8 mouse cellular contexts compared by ENCODE assay signal in genomic region chr1:133423543-133424480, GRCm38 (mm10). TPM values are rescaled to one million over a fixed set of nuclear protein-coding genes. Genes with fewer than 3 reads are reported as not detected.
DNase-seq lines count a peak whose midpoint lies in the region; ATAC-seq and TF ChIP-seq lines count a peak whose summit lies in the region.

Gene Sox13 (minus strand): TSS chr1:133424377.

- no peaks in the 10 kb centered on the region for H3K36me3 ChIP-seq in kidney, adult 2 months (ENCODE audit: control insufficient read depth, insufficient read depth, low read length)
- H3K36me3 ChIP-seq in liver, embryonic 12.5 days: no peaks in the 10 kb centered on the region
- no peaks in the 10 kb centered on the region for H3K36me3 ChIP-seq in neural tube, embryonic 11.5 days (ENCODE audit: control insufficient read depth, insufficient read depth, low read length)

- peak; percentile 54 for ATAC-seq in liver, embryonic 12.5 days
- peak; percentile 72 for ATAC-seq in neural tube, embryonic 11.5 days (ENCODE audit: insufficient read depth, low FRiP score, low TSS enrichment)

- peak; percentile 21 for DNase-seq in layer of hippocampus, adult 11-12 months (ENCODE audit: low spot score)
- no peak for DNase-seq in layer of hippocampus, adult 9-10 months (ENCODE audit: low spot score)
- peak; percentile 64 for DNase-seq in embryo, embryonic 11.5 days (ENCODE audit: low read depth, low spot score)
- peak; percentile 79 to 84 for DNase-seq in heart, adult 18-20 months
- DNase-seq in kidney, adult 2 months: peak; percentile 89
- peak; percentile 84 for DNase-seq in neural tube, embryonic 11.5 days (ENCODE audit: low spot score)
- DNase-seq in urinary bladder, adult 2 months (ENCODE audit: low spot score): peak; percentile 69

- peaks cover 9% of the 10 kb centered on the region for H3K4me1 ChIP-seq in kidney, adult 2 months (ENCODE audit: control insufficient read depth, insufficient read depth, low read length)
- 0 out of 2 replicates have a peak, but pooled peaks cover 18% of the 10 kb centered on the region for H3K4me1 ChIP-seq in liver, embryonic 12.5 days
- H3K4me1 ChIP-seq in neural tube, embryonic 11.5 days (ENCODE audit: control insufficient read depth, insufficient read depth, low read length): peaks cover 22% of the 10 kb centered on the region

- no peaks in the 10 kb centered on the region for H3K27me3 ChIP-seq in kidney, adult 2 months (replicated peaks; ENCODE audit: control insufficient read depth, insufficient read depth, low read length)
- peaks cover 75% of the 10 kb centered on the region for H3K27me3 ChIP-seq in liver, embryonic 12.5 days (replicated peaks)
- H3K27me3 ChIP-seq in neural tube, embryonic 11.5 days (ENCODE audit: control insufficient read depth, insufficient read depth, low read length): no peaks in the 10 kb centered on the region

- H3K4me2 ChIP-seq in liver, embryonic 12.5 days: peak within 1 kb of the TSS; percentile 76
- peak within 1 kb of the TSS; percentile 91 for H3K4me2 ChIP-seq in neural tube, embryonic 11.5 days (ENCODE audit: low read depth)

- under 1% methylated on average over 122 of the region's 128 CpGs for WGBS in kidney, adult 2 months
- under 1% methylated on average over 121 of the region's 128 CpGs for WGBS in liver, embryonic 12.5 days (ENCODE audit: insufficient replicate concordance)
- under 1% methylated on average over 96 of the region's 128 CpGs for WGBS in neural tube, embryonic 11.5 days

- no peak for TF ChIP-seq CTCF in kidney, adult 2 months (conservative IDR thresholded peaks at IDR 0.05; ENCODE audit: insufficient read depth, insufficient read length, low read depth, low read length)

- peak within 1 kb of the TSS; percentile 61 for H3K4me3 ChIP-seq in kidney, adult 2 months (ENCODE audit: insufficient read depth, low read depth, low read length)
- peak within 1 kb of the TSS; percentile 60 for H3K4me3 ChIP-seq in liver, embryonic 12.5 days
- H3K4me3 ChIP-seq in neural tube, embryonic 11.5 days (ENCODE audit: low read depth, low read length): peak within 1 kb of the TSS; percentile 82

- TF ChIP-seq POLR2A in kidney, adult 2 months (IDR thresholded peaks at IDR 0.05; ENCODE audit: low read depth, low read length): peak; percentile 56

- H3K9ac ChIP-seq in liver, embryonic 12.5 days: peak within 1 kb of the TSS; percentile 63
- H3K9ac ChIP-seq in neural tube, embryonic 11.5 days (ENCODE audit: low read length): peak within 1 kb of the TSS; percentile 80

- H3K27ac ChIP-seq in kidney, adult 2 months (ENCODE audit: insufficient read depth, low read depth, low read length): peak within 1 kb of the TSS; percentile 85
- peak within 1 kb of the TSS; percentile 72 for H3K27ac ChIP-seq in liver, embryonic 12.5 days
- peak within 1 kb of the TSS; percentile 83 for H3K27ac ChIP-seq in neural tube, embryonic 11.5 days (ENCODE audit: low read depth, low read length)

- H3K9me3 ChIP-seq in liver, embryonic 12.5 days (replicated peaks): no peaks in the 10 kb centered on the region
- no peaks in the 10 kb centered on the region for H3K9me3 ChIP-seq in neural tube, embryonic 11.5 days (ENCODE audit: control insufficient read depth, low read length)

RNA-seq across cellular contexts. Expression of gene Sox13, which starts in this region (rescaled TPM):
- 10 to 100 TPM in 1 of 2 experiments, 1 to 10 TPM in 1; 9.8 to 10.8 TPM for total RNA-seq in heart, adult 18-20 months (2021)
- 46.7 and 51.2 TPM in 2 replicates for polyA plus RNA-seq in kidney, adult 2 months (2012; rRNA removed)
- polyA plus RNA-seq in liver, embryonic 12.5 days (2016; fragmentation: Nextera tagmentation; extraction: Ambion mirVana): 3.4 and 3.7 TPM in 2 replicates
- 10.2 and 12.3 TPM in 2 replicates for polyA plus RNA-seq in neural tube, embryonic 11.5 days (2014; fragmentation: Nextera tagmentation; extraction: Ambion mirVana)
- 30.1 and 31.7 TPM in 2 replicates for polyA plus RNA-seq in urinary bladder, adult 2 months (2012; rRNA removed)
